Mouse (Mus musculus) ovary, postnatal 14 days (tissue): ENCODE results near the gene Gkn2.
A peak's percentile ranks its signal among the peaks of the same experiment; 100 is the strongest.

ENCODE experiments used
- DNase-seq: peaks from one replicate; pipeline ENCODE4 v3.0.0; 2022; ENCODE audit warnings: low spot score

Gene Gkn2

DNA sequence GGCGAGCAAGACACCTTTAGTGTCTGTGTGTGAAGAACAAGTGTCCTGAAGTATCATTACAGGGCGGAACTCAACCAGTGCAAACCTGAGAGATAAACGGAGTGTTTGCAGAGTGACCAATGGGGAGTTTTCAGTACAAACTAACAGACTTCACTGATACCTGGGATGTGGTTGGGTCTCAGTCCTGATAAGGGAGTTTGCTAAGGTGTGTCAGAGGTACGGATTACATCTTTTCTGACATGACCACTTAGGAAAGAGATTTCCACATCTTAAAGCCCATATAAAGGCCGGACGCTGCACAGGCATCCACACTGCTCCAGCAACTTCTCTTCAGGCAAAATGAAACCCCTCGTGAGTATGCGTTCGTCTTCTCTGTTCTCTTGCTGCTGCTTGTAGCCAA, at the start of gene Gkn2:
Gkn2 (plus strand) TSS at position 301 of the 400 bp plus-strand sequence.
- no peak for DNase-seq

GRCm38 (mm10) chr6:87323381-87323780, 49.8 kb upstream of the Gkn2 start:
- DNase-seq = no peak

DNA sequence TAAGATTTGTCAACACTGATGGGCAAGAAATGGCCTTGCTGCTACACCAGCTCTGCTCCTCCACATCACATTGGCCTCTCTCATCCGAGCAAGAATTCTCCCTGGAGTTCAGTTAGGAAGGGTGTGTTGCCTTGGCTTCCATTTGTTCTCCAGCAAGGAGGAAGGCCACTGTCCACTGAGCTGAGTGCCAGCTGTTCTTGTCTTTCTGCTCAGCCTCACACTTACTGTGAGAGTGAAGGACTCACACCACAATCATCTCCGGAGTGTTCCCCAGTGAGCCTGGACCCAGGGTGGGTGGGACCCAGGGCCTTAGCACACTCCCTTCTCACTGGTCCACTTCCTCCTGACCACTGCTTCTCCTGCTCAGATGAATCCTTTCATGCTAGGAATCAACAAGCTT, 46.2 kb upstream of the Gkn2 start:
- DNase-seq = no peak

DNA sequence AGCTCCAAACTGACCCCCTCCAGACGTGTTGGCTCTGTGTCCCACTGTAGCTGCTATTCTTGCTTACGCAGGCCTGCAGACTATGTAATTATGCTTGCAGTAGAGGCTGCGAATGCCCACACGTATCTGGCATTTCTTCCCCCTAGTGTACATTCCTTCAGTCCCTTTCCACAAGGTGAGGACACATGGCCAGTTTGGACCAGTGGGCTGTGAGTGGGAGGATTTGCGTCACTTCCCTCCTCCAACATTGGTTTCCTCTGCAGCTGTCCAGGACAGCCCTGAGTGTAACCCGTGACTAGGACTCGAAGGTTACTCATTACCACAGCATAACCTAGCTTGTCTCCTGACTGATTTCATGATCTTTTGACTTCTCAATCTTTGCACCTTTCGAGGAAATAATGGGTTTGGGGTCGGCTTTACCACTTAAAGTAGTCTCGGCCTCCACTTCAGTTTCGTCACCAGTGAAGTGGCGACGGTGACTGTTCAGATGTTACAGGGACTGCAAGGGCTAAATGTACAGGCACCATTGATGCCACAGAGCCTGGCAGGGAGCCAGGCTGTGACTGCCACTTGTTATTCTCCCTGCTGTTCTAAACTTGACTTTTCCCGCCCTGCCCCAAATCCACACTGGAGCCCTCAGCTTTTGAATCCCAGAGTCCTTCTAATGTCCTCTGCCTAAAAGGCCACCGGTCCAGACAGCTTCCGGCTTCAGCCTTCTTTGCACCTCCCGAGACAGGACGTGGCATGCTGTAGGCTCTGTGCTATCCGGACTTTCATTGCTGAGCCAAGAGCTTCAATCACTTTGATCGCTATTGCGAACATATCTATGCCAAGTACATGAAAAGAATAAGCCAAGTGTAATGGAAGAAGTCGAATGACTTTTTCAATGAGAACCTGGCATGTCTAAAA, 44.6 kb upstream of the Gkn2 start:
- DNase-seq = no peak

DNA sequence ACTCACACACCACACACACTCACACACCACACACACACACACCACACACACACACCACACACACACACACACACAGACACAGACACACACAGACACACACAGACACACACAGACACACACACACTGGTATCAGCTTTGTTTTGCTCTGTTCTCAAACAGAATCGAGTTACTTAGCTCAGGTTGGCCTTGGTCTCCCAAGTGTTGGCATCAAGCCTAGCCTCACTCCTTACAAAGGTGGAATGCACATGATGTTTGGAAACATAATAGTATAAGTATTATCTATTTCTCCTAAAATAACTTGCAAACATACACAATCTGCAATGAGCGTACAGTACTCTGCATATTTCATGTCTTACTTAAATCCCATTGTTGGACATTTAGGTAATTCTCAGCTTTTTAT, 40.8 kb upstream of the Gkn2 start:
- no peak for DNase-seq

DNA sequence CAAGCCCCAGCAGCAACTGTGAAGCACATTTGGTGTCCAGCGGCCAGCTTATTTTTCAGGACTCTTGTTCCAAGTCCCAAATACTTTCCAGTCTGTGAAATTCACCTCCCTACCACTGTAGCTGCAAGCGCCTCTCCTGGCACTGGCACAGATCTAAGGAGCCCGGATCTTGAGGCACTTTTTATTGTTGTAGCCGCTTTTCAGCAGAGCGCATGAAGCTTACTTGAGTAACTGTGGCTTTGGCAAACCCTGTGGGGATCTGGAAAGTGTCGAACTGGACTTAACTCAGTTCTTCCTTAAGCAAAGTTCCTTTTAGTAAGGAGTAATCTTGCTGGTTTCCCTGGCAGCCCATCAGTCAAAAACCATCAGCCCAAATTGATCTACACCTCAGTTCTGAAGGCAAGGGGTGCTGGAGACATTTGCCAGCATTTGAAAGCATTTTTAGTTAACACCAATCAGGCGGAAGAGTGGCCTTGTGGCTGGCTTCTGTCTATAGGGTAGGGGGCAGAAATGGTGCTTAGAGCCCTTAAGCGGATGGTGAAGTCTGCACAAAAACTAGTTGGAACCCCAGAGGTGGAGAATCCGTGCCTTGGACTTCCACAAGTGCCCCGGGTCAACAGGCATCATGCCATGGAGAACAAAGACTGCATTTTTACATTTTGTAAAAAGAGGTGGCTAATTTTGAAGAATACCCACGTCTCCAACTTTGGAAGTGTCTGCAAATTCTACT, 38.6 kb upstream of the Gkn2 start:
- peak; percentile 37 for DNase-seq

GRCm38 (mm10) chr6:87335091-87335934, 37.8 kb upstream of the Gkn2 start, which contains the start of gene Antxr1:
Gene Antxr1, minus strand, starts transcription at chr6:87335821.
- peak; percentile 50 for DNase-seq

DNA sequence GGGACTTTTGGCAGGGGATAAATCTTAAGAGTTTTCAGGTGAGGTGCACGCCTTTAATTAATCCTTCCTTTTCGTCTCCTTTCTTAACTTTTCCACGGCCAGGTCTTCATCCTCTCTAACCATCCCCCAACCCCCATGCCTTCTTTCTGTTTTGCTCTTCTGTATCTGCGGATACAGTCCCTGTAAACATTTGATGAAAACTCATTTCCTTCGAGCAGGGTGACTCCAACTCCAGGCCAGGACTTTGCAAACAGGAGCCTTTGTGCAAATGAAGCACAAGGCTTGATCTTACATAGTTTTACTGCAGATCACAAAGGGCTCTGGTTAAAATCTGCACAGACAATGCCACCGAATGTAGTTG, 37.2 kb upstream of the Gkn2 start:
- no peak for DNase-seq

- DNase-seq = no peak
Observed at GRCm38 (mm10) chr6:87350829-87351228, 22.3 kb upstream of the Gkn2 start, which contains the start of gene Gkn1. Gene Gkn1, minus strand, starts transcription at chr6:87350942.

DNA sequence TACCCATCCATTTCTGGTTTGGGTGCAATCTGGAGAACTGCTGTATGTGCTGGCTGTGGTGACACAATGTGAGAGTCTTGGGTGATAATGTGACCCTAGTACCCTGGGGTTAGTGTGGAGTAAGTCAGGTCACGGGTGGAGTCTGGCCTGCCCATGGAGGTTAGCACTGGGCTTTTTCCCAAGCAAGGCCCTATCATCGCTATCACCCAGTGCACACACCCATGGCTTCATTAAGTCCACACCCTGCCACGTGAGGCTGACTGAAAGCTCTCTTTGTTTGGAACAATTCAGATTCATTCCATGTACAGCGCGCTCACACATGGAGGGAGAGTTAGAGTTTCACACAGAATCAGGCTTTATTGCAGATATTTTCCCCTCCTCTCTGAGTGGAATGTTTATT, 18.7 kb upstream of the Gkn2 start:
- DNase-seq = no peak

GRCm38 (mm10) chr6:87369223-87369622, 3.9 kb upstream of the Gkn2 start:
- no peak for DNase-seq

DNA sequence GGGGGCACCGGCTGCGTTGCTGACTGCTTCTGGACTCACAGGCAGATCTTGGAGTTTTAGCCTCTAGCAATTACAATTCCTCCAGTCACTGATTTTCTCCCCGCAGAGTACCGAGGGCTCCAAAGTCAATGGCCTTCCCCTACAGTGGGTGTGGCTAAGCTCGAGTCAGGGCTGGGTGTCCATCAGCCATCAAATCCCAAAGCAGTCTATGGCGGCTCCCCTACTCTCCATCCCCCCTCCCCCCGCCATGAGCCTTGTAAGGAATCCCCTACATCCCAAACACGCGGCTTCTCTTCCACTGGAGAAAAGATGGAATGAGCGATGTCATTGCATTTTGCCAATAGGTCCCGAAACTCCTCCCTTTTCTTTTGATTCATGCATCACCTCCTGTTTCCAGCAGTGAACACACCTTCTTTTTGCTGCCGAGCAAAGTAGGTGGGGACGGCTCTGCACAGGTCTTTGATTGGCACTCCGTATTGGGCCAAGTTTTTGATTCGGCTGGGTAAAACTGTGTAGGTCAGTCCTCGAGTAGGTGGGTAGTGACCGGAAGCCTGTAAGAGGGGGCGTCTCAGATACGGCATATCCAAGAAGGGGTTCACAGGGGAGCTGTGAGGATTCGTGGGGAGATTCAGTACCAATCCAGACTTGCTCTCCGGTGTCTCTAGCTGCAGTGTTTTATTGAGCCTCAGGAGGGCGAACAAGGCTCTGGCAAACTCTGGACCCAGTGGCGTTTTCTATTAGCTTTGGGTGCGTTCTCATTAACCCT, 11.0 kb downstream of the Gkn2 start:
- DNase-seq = peak; percentile 8

GRCm38 (mm10) chr6:87384761-87385160, 11.6 kb downstream of the Gkn2 start:
- no peak for DNase-seq

DNA sequence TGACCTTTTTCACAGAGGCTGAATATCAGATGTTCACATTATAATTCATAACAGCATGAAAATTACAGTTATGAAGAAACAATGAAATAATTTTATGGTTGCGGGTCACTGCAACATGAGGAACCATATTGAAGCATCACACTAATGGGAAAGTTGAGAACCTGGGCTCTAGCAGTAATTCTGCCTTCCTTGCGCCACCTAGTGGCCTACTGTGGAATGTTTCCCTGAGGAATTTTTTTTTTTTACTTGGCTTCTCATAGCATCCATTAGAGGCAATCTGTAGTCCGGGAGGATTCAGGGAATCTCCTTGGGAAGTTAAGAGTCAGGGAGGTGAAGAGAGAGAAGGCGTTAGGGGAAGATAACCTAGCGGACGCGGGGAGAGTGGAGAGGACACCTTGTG, 13.0 kb downstream of the Gkn2 start:
- DNase-seq = peak; percentile 63

GRCm38 (mm10) chr6:87386681-87387080, 13.5 kb downstream of the Gkn2 start:
- DNase-seq = no peak

GRCm38 (mm10) chr6:87388877-87389276, 15.7 kb downstream of the Gkn2 start, which contains the start of gene Gkn3:
Gene Gkn3, minus strand, starts transcription at chr6:87388935.
- DNase-seq = no peak

DNA sequence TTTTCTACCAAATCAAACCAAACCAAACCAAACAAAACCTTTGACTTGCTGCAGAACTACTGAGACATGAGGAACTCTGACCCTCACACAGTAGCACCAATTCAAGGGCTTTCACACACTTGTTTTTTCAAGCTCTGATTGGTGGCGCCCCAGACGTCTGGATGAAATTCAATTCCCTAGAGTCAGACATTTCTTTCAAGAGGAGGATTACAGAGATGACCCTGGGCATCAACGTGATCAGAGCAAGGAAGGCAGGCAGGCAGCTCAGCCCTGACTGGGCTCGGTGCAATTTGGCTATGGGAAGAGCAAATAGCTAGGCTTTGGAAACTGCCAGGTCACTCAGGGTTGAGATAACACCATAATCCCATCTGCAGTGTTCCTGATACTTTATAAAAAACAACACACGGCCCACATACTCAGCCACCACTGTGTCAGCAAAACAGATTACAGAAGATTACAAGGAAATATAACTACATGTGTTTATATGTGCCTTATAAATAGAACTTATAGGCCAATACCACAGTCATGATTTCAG, 16.4 kb downstream of the Gkn2 start:
- no peak for DNase-seq

- no peak for DNase-seq
Observed at GRCm38 (mm10) chr6:87393466-87394205, 20.5 kb downstream of the Gkn2 start.

- DNase-seq = no peak
Observed at GRCm38 (mm10) chr6:87394783-87395182, 21.6 kb downstream of the Gkn2 start.

GRCm38 (mm10) chr6:87399137-87399536, 26.0 kb downstream of the Gkn2 start:
- peak; percentile 60 for DNase-seq
